Mouse (Mus musculus) ovary, adult 18-20 months (tissue): ENCODE data around the gene Kctd15.

ENCODE experiments used
- DNase-seq: peaks from one replicate; pipeline ENCODE4 v3.0.0; 2022; ENCODE audit warnings: low spot score, mixed read lengths

Gene Kctd15

GRCm38 (mm10) chr7:34620411-34620810 lies 36.1 kb downstream of the Kctd15 start:
- DNase-seq, result no peak

GRCm38 (mm10) chr7:34618141-34618890 lies 38.2 kb downstream of the Kctd15 start:
- DNase-seq, result no peak

GRCm38 (mm10) chr7:34616275-34616674 lies 40.3 kb downstream of the Kctd15 start:
- DNase-seq, result no peak

- DNase-seq, result no peak
These were observed 46.1 kb downstream of the Kctd15 start for GRCm38 (mm10) chr7:34610445-34610844.

GRCm38 (mm10) chr7:34607334-34607970 lies 49.1 kb downstream of the Kctd15 start:
- no peak for DNase-seq

GRCm38 (mm10) chr7:34606729-34607128 lies 49.8 kb downstream of the Kctd15 start:
- no peak for DNase-seq

- no peak for DNase-seq
These were observed 50.5 kb downstream of the Kctd15 start for GRCm38 (mm10) chr7:34606051-34606450.

- DNase-seq, result no peak
These were observed 58.0 kb downstream of the Kctd15 start for GRCm38 (mm10) chr7:34598576-34598975.

- no peak for DNase-seq
These were observed 58.5 kb downstream of the Kctd15 start for GRCm38 (mm10) chr7:34597986-34598385.

- no peak for DNase-seq
These were observed 59.8 kb downstream of the Kctd15 start for GRCm38 (mm10) chr7:34596531-34597235.

- DNase-seq, result no peak
These were observed 61.3 kb downstream of the Kctd15 start for GRCm38 (mm10) chr7:34595307-34595565.

GRCm38 (mm10) chr7:34594501-34595306 lies 61.8 kb downstream of the Kctd15 start:
- DNase-seq, result peak; percentile 20

- DNase-seq, result no peak
These were observed 65.8 kb downstream of the Kctd15 start for GRCm38 (mm10) chr7:34590711-34591110.
